Mouse (Mus musculus): ENCODE measurements around the gene Ripk4. TPM values are rescaled to one million over a fixed set of nuclear protein-coding genes. Genes with fewer than 3 reads are reported as not detected.

Gene Ripk4
- 23.7 and 25.9 TPM in 2 replicates for polyA plus RNA-seq (2012; rRNA removed)

DNA sequence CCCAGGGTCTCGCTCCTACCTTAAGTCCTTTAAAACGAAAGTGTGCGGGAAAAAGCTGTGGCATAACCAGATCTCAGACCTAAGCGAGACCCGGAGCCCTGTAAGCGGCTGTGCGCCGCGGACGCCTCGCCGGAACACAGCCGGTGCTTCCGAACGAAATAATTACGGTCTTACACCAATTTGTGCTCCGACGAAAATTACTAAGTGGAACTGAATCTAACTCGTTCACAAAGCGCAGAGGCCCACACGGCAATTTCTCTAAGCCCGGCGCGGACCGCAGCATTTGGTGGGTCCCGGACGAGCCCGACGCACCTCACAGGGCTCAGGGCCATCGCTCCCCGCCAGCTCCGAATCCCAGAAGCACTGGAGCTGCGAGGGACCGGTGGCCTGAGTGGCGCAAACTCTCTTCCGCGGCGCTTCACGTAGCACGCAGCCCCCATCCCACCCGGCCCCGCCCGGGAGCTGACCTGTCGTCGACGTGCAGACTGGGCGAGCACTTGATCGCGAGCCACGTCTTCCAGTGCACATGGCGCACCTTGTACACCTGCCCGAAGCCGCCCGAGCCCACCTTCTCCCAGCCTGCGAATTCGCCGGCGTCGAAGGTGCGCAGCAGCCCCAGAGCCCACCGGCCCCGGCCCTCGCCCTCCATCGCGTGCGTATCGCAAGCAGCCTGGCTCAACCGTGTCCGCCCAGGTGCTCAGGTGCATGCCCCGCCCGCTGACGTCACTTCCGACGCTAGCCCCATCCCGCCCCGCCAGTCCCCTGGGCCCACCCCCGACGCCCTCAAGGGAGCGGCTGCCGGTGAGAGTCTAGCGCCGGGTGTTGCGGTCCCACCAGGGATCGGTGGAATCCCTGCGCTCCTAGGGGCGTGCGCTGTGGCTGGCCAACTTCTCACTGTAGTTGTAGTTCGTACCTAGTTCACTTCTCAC is at the start of gene Ripk4:
Gene Ripk4, minus strand, starts transcription at position 727 of the 929 bp plus-strand sequence.

Other genes starting within 250 kb of the Ripk4 start
- 96.7 and 133 TPM in 2 replicates for gene Fam3b, start 249.0 kb downstream of the Ripk4 start, polyA plus RNA-seq (2012; rRNA removed)
- gene Tmprss2, start 152.6 kb downstream of the Ripk4 start, polyA plus RNA-seq (2012; rRNA removed), result 276 and 354 TPM in 2 replicates
- 14.6 and 16.3 TPM in 2 replicates for gene Prdm15, start 88.1 kb upstream of the Ripk4 start, polyA plus RNA-seq (2012; rRNA removed)
- gene C2cd2, start 198.8 kb upstream of the Ripk4 start, polyA plus RNA-seq (2012; rRNA removed), result 24.9 and 25.4 TPM in 2 replicates
- gene Zbtb21, start 198.8 kb upstream of the Ripk4 start, polyA plus RNA-seq (2012; rRNA removed), result 16.2 and 17.8 TPM in 2 replicates
- 2.8 and 3.8 TPM in 2 replicates for gene B230307C23Rik, start 233.5 kb upstream of the Ripk4 start, polyA plus RNA-seq (2012; rRNA removed)